ENCODE assay signal across 34 mouse cellular contexts in the genomic region with DNA sequence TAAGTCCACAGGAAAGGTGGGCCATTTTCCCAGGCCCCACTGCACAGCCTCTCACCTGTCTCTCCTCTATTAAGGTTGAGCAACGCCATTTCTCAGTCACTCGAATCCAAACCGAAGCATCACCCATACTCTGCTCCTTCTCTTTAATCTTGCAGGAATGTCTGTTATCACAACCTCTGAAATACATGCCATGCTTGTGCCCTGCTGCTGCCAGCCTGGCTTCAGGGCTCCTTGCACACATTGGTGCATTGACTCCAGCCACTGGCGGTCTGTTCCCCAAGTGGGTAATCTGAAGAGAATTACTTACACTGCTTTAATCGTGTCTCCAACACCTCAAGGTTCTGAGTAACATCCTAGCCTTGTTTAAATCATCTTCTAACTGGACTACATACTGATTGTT.
"Had no signal": no experiment of that assay in that cellular context is flagged by ENCODE, and none has a peak within 500 bp of the region (broad histone marks: within the 10 kb centered on the region; RNA-seq: fewer than 3 reads in every experiment).

No protein-coding gene starts in this region.

- H3K36me3 ChIP-seq: heart, embryonic 10.5 days; heart, embryonic 15.5 days; hindbrain, embryonic 12.5 days; hindbrain, embryonic 13.5 days; hindbrain, embryonic 15.5 days; intestine, embryonic 15.5 days had no signal

- H3K27ac ChIP-seq: heart, embryonic 10.5 days; heart, embryonic 13.5 days; heart, embryonic 15.5 days; hindbrain, embryonic 10.5 days; hindbrain, embryonic 12.5 days; hindbrain, embryonic 13.5 days; hindbrain, embryonic 14.5 days; hindbrain, embryonic 15.5 days; hindbrain, postnatal 0 days; intestine, embryonic 15.5 days; kidney, embryonic 15.5 days; kidney, postnatal 0 days; layer of hippocampus, adult 2 months; left cerebral cortex, adult 2 months had no signal

- DNase-seq: heart, postnatal 14 days; heart, postnatal 36 days; heart, postnatal 4 days; kidney, adult 11 months; kidney, adult 18-20 months; kidney, adult 2 months; kidney, adult 8-10 months; kidney, adult 9 months; kidney, postnatal 10 days; kidney, postnatal 14 days; kidney, postnatal 25 days; kidney, postnatal 36 days; kidney, postnatal 4 days; layer of hippocampus, adult 9-11 months; layer of hippocampus, postnatal 36 days had no signal

- H3K4me3 ChIP-seq: heart, embryonic 10.5 days; heart, embryonic 13.5 days; heart, embryonic 15.5 days; hindbrain, embryonic 10.5 days; hindbrain, embryonic 12.5 days; hindbrain, embryonic 13.5 days; hindbrain, embryonic 15.5 days; intestine, embryonic 15.5 days; kidney, embryonic 15.5 days; layer of hippocampus, adult 2 months; left cerebral cortex, adult 2 months had no signal

- ATAC-seq: hindbrain, embryonic 16.5 days; hindbrain, postnatal 0 days; inflammation-experienced regulatory T-cells, adult 6 months; intestine, embryonic 15.5 days; intestine, embryonic 16.5 days; intestine, postnatal 0 days had no signal

- H3K4me2 ChIP-seq: heart, embryonic 11.5 days; heart, embryonic 13.5 days; heart, embryonic 15.5 days; hindbrain, embryonic 12.5 days; hindbrain, embryonic 13.5 days; hindbrain, embryonic 14.5 days; hindbrain, embryonic 15.5 days; intestine, embryonic 15.5 days; kidney, embryonic 15.5 days had no signal

- H3K27me3 ChIP-seq: heart, embryonic 13.5 days; heart, embryonic 15.5 days; hindbrain, embryonic 12.5 days; hindbrain, embryonic 13.5 days; hindbrain, embryonic 15.5 days; intestine, embryonic 15.5 days; kidney, embryonic 15.5 days had no signal

- H3K4me1 ChIP-seq: heart, embryonic 10.5 days; hindbrain, embryonic 10.5 days; hindbrain, embryonic 12.5 days; hindbrain, embryonic 13.5 days; hindbrain, embryonic 15.5 days; intestine, embryonic 15.5 days; kidney, embryonic 15.5 days had no signal

- H3K9me3 ChIP-seq: heart, embryonic 10.5 days; heart, embryonic 13.5 days; heart, embryonic 15.5 days; hindbrain, embryonic 10.5 days; hindbrain, embryonic 12.5 days; hindbrain, embryonic 13.5 days; hindbrain, embryonic 15.5 days; intestine, embryonic 15.5 days; kidney, embryonic 15.5 days had no signal

- H3K9ac ChIP-seq: heart, embryonic 13.5 days; heart, embryonic 15.5 days; hindbrain, embryonic 12.5 days; hindbrain, embryonic 13.5 days; hindbrain, embryonic 14.5 days; hindbrain, embryonic 15.5 days; intestine, embryonic 15.5 days; kidney, embryonic 15.5 days had no signal
